Mouse (Mus musculus) brown adipose tissue, adult 24 weeks (tissue): Measurements from ENCODE around the gene Cntfr. TPM values are rescaled to one million over a fixed set of nuclear protein-coding genes. Genes with fewer than 3 reads are reported as not detected.
"Not testable (repeated sequence)": the region's sequence is repeated elsewhere in the genome, so short reads cannot be mapped to it uniquely, and the experiment has no call there.

Experiments
- H3K27ac ChIP-seq: fragments of 200-500 bp; replicated peaks from 2 replicates; pipeline ENCODE4 v1.5.1; 2012; ENCODE audit warnings: low read depth, mild to moderate bottlenecking, low read length
- H3K4me1 ChIP-seq: fragments of 200-500 bp; 2 replicates; pipeline ENCODE4 v1.6.1; 2012; ENCODE audit warnings: low read length, mixed read lengths; ENCODE audit not compliant: control insufficient read depth, insufficient read depth, insufficient read length
- H3K4me3 ChIP-seq: fragments of 200-500 bp; 2 replicates; pipeline ENCODE4 v1.5.1; 2012; ENCODE audit warnings: low read depth, mild to moderate bottlenecking, low read length, moderate library complexity; ENCODE audit not compliant: insufficient read depth
- polyA plus RNA-seq: library from polyadenylated mRNA; stranded (reverse); fragments of >200 nt; gene quantifications from 2 replicates; pipeline ENCODE4 v1.2.4, GENCODE M21; 2012; ENCODE audit not compliant: missing spikeins, insufficient read depth, insufficient read length

The Cntfr gene
- 5.5 and 8.4 TPM in 2 replicates for polyA plus RNA-seq

DNA sequence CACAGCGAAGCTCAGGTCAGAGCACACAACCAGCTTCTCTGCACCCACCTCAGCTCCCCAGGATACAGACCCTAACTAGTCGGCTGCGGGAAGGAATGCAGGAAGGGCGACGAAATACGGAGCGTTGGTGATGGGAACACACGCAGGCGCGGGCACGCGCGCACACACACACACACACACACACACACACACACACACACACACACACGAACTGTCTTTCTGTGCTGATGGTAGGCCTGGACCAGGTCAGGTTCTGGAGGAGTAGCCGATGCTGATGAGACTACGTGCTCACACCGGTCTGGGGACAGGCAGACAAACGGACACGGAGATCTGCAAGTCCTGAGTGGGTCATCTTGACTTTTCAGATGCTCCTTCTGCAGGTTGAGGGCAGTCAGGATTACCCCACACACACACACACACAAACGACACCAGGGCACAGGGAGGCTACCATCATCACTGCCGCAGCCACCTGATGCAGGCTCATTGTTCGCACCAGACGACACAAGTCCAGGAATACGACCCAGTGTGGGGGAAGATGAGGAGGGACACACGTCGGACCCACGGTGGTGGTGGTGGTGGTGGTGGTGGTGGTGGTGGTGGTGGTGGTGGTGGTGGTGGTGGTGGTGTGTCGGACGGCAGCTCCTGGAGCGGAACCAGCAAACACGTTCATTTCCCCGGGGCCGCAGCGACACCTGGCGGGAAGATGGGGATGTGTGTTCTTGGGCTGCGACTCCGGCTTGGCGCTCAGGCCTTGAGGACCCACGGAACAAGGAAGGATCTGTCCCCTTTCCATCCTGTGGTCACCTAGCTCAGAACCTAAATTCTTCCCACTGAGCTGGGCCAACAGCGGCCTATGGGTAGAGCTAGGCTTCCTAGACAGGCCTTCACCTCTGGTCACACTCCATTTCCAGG, at the start of gene Cntfr:
TSS of gene Cntfr (minus strand) at position 160 of the 912 bp plus-strand sequence.
- H3K27ac ChIP-seq = 0 out of 2 replicates have a peak within 1 kb of the TSS, but pooled peaks have one; percentile 37
- H3K4me1 ChIP-seq = not testable (repeated sequence)
- H3K4me3 ChIP-seq = peak within 1 kb of the TSS; percentile 23

DNA sequence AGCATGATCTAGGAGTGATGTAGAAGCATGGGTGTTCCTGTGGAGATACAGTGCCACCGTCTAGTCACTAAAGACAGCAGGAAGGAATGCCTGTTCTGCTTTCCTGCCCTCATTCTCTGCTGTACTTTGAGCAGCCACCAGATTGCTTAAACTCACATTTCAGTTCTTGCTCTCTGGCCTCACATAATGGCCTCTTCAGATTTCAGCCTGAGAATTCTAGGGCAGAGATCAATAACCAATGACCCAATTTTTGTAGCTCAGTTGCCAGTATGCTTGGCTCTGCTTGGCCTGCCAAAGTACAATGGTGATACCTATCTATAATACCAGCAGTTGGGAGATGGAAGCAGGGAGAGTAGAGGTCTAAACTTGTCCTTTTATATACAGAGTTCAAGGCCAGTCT, 48.1 kb upstream of the Cntfr start:
- no peak overlapping the region for H3K4me3 ChIP-seq

DNA sequence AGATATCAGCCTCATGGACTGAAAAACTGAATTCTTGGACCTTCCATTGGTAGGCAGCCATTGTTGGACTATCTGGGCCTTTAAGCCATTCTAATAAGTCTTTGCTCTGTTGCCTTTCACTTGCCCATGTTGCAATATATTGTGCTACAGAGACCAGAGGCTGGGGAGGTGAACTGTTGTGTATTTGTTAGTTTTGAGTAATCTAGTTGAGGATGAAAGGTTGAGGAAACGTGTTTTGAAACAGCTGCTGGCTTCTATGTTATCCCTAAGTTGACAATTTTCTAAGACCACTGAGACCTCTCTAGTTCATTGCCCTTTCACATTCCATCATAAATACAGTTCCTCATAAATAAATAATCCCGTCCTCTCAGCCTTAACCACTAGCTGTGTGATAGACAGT, 47.2 kb upstream of the Cntfr start:
- Histone ChIP-seq H3K4me1 (peaks cover 8% of the 10 kb centered on the region; the same call in 1 of the 2 replicates), H3K27ac (no peak overlapping the region), H3K4me3 (no peak overlapping the region)

More for the DNA sequence above, 48.1 kb upstream of the Cntfr start:
- peaks cover 6% of the 10 kb centered on the region; the same call in 1 of the 2 replicates for H3K4me1 ChIP-seq
- no peak overlapping the region for H3K27ac ChIP-seq

DNA sequence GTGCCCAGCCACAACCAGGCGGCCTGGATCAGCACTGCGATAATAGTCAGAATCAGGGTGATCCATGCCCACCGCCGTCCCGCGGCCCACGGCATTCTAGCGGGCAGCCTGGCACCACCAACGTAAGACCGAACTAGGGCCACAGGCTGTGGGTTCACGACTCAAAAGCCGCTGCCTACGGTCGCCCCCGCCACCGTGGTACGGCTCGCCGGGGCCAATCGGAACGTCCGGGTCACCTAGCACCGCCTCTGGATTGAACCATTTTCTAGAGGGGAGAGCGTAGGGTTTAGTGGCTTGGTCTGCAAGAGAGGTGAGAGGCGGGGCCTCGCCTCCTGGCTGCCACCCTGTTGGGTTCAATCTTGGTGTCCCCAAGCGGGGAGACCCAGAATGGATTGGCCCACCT, 44.3 kb upstream of the Cntfr start:
- H3K4me1 ChIP-seq = peaks cover 8% of the 10 kb centered on the region; the same call in 1 of the 2 replicates
- H3K4me3 ChIP-seq = peak overlapping the region; percentile 93
- peak overlapping the region; percentile 77 for H3K27ac ChIP-seq

DNA sequence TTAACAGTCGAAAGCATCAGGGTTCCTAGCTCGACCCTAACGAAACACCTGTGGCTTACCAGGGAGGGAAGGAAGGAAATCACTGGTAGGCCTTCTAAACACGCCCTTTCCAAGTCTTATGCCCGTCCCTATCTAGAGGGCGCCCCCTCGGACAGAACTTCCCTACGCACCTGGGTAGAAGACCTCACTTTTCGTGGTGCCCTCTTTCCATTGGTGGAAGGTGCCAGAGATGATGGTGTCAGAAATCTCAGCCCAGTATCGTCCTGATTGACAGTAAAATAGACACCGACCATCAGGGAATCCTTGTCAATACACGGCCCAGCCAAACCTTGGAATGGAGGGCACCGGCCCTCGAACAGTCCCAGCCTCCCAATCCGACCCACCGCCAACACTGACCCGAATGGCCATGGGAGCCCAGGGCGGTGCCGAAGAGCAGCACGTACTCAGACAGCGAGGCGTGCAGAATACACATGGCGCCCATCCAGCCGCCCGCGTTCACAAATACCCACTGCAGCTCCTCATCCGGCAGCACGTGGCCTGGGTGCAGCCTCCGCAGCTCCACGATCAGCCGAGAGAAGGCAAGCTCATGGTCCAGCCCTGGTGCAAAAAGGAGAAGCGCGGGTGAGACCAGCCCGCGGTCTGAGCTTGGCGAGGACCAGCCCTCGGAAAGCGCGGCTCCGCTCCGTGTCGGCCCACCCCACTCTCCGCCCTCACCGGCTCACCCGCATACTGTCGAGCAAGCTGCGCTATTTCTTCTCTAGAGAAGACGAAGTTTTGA, 43.7 kb upstream of the Cntfr start:
- Histone ChIP-seq H3K27ac (peak overlapping the region; percentile 77), H3K4me3 (peak overlapping the region; percentile 93), H3K4me1 (peaks cover 8% of the 10 kb centered on the region; the same call in 1 of the 2 replicates)

DNA sequence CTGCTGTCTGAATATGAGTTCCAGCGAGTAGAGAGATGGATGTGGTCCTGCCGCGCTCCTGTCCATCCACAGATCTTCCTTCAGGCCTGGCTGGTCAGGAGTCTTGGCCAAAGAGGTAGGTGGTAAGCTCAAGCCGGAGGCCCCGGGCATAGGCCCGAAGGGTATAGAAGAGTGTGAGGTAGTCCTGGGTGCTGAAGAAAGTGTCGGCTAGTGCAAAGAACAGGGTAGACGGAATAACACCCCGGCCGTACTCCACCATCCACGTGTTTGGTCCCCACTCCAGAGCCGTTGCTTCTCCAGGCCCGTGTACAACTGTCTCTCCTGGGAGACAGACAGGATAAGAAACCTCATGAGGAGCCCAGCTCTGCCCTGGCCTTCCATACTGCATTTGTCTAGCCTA, 42.4 kb upstream of the Cntfr start:
- Histone ChIP-seq H3K27ac (no peak overlapping the region), H3K4me3 (no peak overlapping the region), H3K4me1 (peaks cover 8% of the 10 kb centered on the region; the same call in 1 of the 2 replicates)

DNA sequence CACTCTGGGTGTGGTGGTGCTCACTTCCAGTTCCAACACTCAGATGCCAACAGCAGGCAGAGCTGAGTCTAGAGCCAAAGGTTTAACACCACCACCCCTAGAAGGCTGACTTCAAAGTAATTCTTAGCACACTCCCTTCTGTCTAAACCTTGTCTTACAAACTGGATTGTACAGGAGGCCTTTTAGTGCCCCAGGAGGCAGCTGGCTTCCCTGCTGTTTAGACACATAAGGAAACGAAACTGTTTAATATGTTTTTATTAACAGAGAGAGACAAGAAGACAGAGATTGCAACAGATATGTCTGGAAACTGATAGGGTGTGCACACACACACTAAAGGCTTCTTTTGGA, 41.3 kb upstream of the Cntfr start:
- Histone ChIP-seq H3K4me3 (no peak overlapping the region), H3K27ac (no peak overlapping the region), H3K4me1 (peaks cover 8% of the 10 kb centered on the region; the same call in 1 of the 2 replicates)

DNA sequence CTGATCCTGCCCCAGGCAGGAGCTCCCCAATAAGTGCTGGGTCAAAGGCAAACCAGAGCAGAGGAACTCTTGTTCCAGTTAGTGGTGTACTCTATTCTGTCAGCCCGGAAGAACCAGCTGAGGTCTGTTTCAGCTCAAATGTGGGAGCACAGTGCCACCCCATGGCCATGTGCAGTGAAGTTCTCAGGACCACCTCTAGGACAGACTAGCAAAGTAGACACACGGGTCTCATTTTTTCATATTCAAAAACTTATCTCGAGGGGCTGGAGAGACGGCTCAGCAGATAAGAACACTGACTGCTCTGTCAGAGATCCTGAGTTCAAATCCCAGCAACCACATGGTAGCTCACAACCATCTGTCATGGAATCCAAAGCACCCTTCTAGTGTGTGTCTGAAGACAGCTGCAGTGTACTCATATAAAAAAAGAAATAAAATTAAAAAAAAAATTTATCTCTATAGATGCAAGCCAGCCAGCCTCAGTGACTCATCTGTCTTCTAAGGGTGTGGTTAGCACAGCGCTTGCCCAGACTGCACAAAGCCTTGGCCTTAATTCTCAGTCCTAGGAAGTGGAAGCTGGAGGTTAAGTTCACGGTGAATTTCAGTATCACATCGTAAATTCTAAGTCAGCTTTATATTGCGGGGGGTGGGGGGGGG, 40.8 kb upstream of the Cntfr start:
- no peak overlapping the region for H3K27ac ChIP-seq
- no peak overlapping the region for H3K4me3 ChIP-seq
- peaks cover 8% of the 10 kb centered on the region; the same call in 1 of the 2 replicates for H3K4me1 ChIP-seq

DNA sequence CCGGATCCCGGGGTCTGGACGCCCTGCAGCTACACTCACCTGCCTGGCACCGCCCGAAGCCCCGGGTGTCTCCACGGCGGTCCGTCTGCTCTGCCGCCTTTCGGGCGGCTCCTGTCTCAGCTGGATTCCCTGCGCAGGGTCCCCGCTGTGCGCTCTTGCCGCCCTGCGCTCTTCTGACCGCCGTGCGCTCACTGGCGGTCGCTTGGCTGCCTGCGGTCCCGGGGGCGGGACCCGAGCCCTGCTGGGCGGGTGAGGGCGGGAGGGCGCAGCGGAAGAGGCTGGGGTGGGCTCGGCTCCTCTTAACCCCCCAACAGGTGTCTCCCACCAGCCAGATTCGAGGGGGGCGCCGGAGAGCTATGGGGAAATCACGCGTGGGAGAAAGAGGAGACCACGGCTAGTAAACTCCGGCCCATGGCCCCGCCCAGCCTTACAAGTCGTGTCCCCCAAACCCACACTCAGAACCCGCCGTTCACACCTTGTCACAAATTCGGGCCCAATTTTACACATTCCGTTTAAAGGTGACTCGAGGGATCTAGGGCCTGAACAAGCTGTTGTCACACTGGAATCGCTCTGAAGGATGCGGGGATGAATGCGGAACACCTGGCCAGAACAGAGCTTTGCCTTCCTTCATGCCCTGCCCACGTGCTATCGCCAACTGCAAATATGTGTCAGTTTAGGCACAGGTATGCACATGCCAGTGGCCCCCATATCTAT, 34.3 kb upstream of the Cntfr start, which contains the start of gene Arid3c:
TSS of gene Arid3c (minus strand) at position 91 of the 714 bp plus-strand sequence.
- Histone ChIP-seq H3K27ac (no peak within 1 kb of the TSS), H3K4me1 (no peaks in the 10 kb centered on the region; the same call in 1 of the 2 replicates), H3K4me3 (peak within 1 kb of the TSS; percentile 21)

DNA sequence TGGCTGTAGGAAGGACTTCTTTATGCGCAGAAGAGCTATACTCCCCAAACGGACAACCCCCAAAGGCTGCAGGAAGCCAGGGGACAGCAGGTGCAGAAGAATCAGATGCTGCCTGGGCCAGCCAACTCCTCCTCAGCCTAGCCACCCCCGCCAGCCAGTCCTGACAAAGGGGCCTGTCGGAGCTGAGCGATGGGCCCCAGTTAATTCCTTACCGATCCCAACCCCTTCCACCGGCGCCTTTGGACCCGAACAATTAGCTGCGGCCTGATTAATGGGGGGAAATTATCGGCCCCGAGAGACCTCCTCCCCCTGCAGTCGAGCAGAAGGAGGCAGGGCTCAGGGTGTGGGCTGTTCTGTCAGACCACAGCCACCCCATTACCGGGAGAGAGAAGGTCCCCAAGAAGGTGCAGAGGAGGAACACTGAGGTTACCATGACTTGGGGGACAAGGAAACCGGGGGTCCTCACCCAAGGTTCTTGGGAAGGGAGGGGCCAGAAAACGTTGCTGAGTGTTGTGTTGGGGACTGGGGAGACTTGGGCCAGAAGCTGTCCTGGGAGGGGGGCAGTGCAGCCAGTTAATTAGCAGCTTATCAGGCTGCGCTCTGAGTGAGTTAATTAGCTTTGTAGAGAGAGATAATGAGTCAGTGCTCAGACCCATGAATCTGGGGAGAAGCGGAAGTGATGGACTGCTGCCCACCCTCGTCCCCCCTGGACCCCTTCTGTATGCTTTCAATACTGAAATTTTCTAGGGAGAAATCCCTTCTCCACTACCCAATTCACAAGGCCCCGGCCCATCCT, 30.1 kb upstream of the Cntfr start:
- H3K4me3 ChIP-seq = no peak overlapping the region
- H3K27ac ChIP-seq = no peak overlapping the region
- H3K4me1 ChIP-seq = peaks cover 4% of the 10 kb centered on the region

DNA sequence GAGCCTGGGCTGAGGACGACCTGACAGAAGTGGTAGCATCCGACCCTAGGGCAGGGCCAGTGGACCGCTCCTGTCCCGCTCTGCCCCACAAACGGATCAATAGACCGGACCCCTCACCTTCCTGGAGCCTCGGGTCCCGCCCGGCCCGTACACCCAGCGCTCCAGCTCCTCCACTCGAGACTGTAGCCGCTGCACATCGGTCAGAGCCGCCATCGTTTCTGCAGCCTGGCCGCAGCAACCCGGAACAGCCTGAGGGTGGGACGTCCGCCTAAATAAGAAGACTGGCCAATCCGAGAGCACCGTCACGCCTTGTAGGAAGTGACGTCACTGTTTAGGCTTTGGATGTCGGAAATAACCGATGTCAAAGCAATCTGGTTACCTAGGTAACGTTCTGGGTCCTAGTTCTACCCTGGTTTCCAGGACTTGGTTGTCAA, 26.0 kb upstream of the Cntfr start, which contains the start of gene Dctn3:
TSS of gene Dctn3 (minus strand) at position 253 of the 434 bp plus-strand sequence.
- Histone ChIP-seq H3K4me3 (peak within 1 kb of the TSS; percentile 94), H3K4me1 (peaks cover 7% of the 10 kb centered on the region; the same call in 1 of the 2 replicates), H3K27ac (no peak within 1 kb of the TSS)

DNA sequence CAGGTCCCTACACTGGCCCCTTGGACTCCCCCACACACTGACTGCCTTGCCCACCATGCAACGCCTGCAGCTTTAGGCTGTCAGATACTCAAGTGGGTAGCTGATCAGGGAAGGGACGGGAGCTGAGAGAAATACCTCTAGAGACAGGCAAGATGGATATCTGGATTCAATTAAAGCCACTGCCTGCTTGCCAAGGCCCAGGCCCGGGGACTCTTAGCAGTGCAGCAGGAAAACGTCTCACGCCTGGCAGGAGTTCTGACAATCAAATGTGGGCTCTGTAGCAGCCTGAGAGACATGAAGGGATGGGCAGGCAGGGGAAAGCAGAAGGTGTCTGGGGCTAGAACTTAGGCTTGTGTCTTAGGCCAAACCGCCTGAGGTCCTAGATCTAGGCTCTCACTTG, 19.9 kb upstream of the Cntfr start:
- Histone ChIP-seq H3K4me3 (no peak overlapping the region), H3K27ac (no peak overlapping the region), H3K4me1 (peaks cover 4% of the 10 kb centered on the region)

DNA sequence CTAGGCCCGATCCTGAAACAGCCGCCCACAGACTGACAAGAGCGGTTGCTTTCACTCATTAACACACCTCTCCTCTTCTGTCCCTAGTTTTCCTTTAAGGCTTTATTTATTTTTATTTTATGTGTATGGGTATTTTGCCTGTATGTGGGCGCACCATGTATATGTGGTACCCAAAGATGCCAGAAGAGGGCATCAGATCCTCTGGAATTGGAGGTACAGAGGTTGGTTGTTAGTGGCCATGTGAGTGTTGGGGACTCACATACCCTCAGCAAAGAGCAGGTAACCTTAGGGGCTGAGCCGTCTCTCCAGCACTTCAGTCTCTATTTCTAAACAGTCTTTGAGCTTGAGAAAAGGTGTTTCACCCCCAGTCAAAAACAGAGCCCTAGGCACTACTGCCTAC, 18.7 kb upstream of the Cntfr start:
- H3K4me1 ChIP-seq = peaks cover 4% of the 10 kb centered on the region
- H3K27ac ChIP-seq = no peak overlapping the region
- no peak overlapping the region for H3K4me3 ChIP-seq
